Mouse (Mus musculus) kidney, adult 2 months (tissue): ENCODE measurements around the gene Dscam. TPM values are rescaled to one million over a fixed set of nuclear protein-coding genes. Genes with fewer than 3 reads are reported as not detected.

ENCODE experiments used
- DNase-seq: peaks from one replicate; pipeline ENCODE4 v3.0.0; 2021
- H3K27ac ChIP-seq: fragments of 200-500 bp; 2 replicates; pipeline ENCODE4 v1.5.1; 2012; ENCODE audit warnings: low read depth, low read length, control low read depth, inconsistent platforms; ENCODE audit not compliant: insufficient read depth
- H3K27me3 ChIP-seq: fragments of 200-500 bp; replicated peaks from 2 replicates; pipeline ENCODE4 v1.6.1; 2012; ENCODE audit warnings: mild to moderate bottlenecking, moderate library complexity, low read length, inconsistent platforms; ENCODE audit not compliant: control insufficient read depth, insufficient read depth
- H3K36me3 ChIP-seq: fragments of 200-500 bp; 2 replicates; pipeline ENCODE4 v1.6.1; 2012; ENCODE audit warnings: mild to moderate bottlenecking, moderate library complexity, low read length, inconsistent platforms; ENCODE audit not compliant: control insufficient read depth, insufficient read depth
- H3K4me1 ChIP-seq: fragments of 200-500 bp; 2 replicates; pipeline ENCODE4 v1.6.1; 2011; ENCODE audit warnings: low read length; ENCODE audit not compliant: control insufficient read depth, insufficient read depth
- H3K4me3 ChIP-seq: fragments of 200-500 bp; 2 replicates; pipeline ENCODE4 v1.5.1; 2011; ENCODE audit warnings: mild to moderate bottlenecking, low read depth, low read length, control low read depth; ENCODE audit not compliant: insufficient read depth
- CTCF ChIP-seq: fragments of 200-500 bp; conservative IDR thresholded peaks from 2 replicates; pipeline ENCODE4 v1.5.1; 2011; ENCODE audit warnings: low read depth, mild to moderate bottlenecking, control low read depth, low read length, moderate library complexity, mixed read lengths; ENCODE audit not compliant: insufficient read depth, insufficient read length
- POLR2A ChIP-seq: fragments of 200-500 bp; IDR thresholded peaks from one replicate; pipeline ENCODE4 v1.6.1; 2011; ENCODE audit warnings: low read depth, low read length, control low read depth
- WGBS: fragments of 180-500 bp; shearing (Covaris S2); methylation state at CpG from one replicate; pipeline ENCODE4 v1.1.7; 2018; 5-methylcytosine and 5-hydroxymethylcytosine counted together
- polyA plus RNA-seq: library from polyadenylated mRNA; depleted of rRNA; stranded (reverse); fragments of >200 nt; gene quantifications from 2 replicates; pipeline ENCODE4 v1.2.3, GENCODE M21; 2012

The Dscam gene
- polyA plus RNA-seq, 1 experiment = 0.06 TPM

DNA sequence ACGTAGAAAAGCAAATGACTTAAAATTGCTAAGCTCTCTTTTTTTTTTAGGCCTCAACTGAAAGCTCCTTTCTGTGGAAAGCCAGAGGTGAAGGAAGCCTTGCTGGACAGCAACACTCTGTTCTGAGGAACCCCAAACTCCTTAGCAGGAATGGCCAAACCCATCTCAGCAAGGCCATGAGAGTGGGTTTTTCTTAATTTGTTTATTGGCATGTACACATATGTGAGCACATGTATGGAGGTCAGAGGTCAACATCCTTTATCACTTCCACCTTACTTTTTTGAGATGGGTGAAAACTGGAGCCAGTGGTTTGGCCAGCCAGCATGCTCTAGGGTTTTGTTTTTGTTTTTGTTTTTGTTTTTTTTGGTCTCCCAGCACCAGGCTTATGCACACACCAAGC is 263.5 kb downstream of the Dscam start:
- H3K27ac ChIP-seq = no peak overlapping the region
- H3K36me3 ChIP-seq = no peaks in the 10 kb centered on the region
- no peaks in the 10 kb centered on the region for H3K27me3 ChIP-seq
- TF ChIP-seq CTCF (no peak), POLR2A (no peak)
- no peaks in the 10 kb centered on the region for H3K4me1 ChIP-seq
- no peak for DNase-seq
- 94% methylated on average over 1 of the region's 1 CpGs for WGBS
- H3K4me3 ChIP-seq = no peak overlapping the region

DNA sequence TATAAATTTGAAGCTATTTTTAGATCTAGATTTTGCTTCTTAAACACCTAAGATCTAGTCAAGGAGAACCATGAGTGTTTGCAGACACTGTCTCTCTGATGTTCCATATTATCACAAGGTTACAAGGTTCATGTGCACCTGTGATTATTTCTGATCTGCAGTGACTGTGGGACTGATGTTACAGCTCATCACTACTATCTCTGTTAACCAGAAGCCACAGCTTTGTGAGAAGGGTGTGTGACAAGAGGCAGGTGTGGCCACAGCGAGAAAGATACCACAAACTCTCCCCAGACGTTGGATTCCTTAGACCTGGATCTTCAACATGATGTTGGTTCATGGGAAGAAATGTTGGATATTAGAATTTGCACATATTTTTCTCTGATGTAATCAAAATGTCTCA is 263.9 kb downstream of the Dscam start:
- no peaks in the 10 kb centered on the region for H3K4me1 ChIP-seq
- no peaks in the 10 kb centered on the region for H3K36me3 ChIP-seq
- 82% methylated on average over 2 of the region's 2 CpGs for WGBS
- no peak overlapping the region for H3K4me3 ChIP-seq
- no peaks in the 10 kb centered on the region for H3K27me3 ChIP-seq
- no peak for DNase-seq
- no peak overlapping the region for H3K27ac ChIP-seq
- TF ChIP-seq CTCF (no peak), POLR2A (no peak)

DNA sequence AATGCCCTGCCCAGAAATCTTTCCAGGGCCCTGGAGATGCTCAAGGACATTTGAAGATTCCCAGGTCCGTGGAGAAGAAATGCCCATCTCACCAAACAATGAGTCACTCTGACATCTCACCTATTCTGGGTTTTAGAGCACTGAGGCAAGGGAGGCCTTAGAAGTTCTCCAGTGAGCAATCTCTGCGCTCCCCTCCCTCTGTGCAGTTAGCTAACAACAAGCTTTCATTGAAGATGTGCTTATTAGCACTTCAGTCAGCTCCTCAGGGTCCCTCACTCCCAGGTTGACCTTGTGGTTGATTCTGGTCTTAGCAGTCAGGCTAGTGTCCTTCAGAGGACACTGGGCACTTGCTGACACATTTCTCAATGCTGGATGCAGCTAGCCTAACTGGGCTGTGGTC is 265.8 kb downstream of the Dscam start:
- no peak for DNase-seq
- TF ChIP-seq POLR2A (no peak), CTCF (no peak)
- no peak overlapping the region for H3K4me3 ChIP-seq
- H3K27me3 ChIP-seq = no peaks in the 10 kb centered on the region
- no peak overlapping the region for H3K27ac ChIP-seq
- WGBS = 65% methylated on average over 2 of the region's 2 CpGs
- no peaks in the 10 kb centered on the region for H3K36me3 ChIP-seq
- no peaks in the 10 kb centered on the region for H3K4me1 ChIP-seq

DNA sequence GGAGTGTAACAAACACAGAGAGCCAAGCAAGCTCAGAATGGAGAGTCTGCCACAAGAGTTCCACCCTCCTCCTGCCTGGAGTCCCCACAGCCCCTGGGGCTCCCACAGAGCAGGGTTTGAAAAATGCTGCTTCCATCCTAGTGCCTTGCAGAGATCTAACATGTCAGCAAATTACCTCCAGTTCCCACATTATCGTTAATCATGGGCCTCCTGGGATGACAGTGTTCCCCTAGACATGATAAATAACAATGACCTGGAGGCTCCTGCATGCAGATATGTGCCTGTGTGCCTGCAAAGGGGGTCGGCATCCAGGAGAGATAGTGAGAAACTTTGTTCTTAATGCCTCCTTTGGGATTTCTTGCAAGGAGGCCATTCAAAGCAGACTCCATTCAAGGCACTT is 266.2 kb downstream of the Dscam start:
- no peak overlapping the region for H3K4me3 ChIP-seq
- TF ChIP-seq CTCF = no peak
- no peak for TF ChIP-seq POLR2A
- H3K27ac ChIP-seq = no peak overlapping the region
- 27% methylated on average over 2 of the region's 2 CpGs for WGBS
- no peak for DNase-seq
- H3K4me1 ChIP-seq = no peaks in the 10 kb centered on the region
- H3K27me3 ChIP-seq = no peaks in the 10 kb centered on the region
- H3K36me3 ChIP-seq = no peaks in the 10 kb centered on the region

DNA sequence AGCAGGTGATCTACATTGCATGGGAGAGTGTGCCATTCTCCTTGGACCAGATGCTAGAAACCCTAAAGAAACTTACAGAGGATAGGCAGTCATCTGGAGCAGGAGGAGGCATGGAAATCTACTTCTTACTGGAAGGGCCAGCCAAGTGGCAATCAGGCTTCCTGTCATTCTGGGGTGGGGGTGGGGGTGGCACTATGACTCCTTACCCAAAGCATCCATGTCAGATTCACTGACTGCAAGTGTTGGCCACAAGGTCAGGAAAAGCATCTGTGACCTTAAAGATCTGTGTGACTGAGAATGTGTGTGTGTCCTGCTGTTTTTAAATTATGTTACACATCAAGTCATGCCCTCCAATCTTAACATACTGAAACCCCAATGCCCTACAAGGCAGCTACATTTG is 268.0 kb downstream of the Dscam start:
- no peak overlapping the region for H3K27ac ChIP-seq
- no peaks in the 10 kb centered on the region for H3K27me3 ChIP-seq
- no peaks in the 10 kb centered on the region for H3K36me3 ChIP-seq
- H3K4me1 ChIP-seq = no peaks in the 10 kb centered on the region
- H3K4me3 ChIP-seq = no peak overlapping the region
- DNase-seq = no peak
- TF ChIP-seq CTCF = no peak
- TF ChIP-seq POLR2A = no peak

DNA sequence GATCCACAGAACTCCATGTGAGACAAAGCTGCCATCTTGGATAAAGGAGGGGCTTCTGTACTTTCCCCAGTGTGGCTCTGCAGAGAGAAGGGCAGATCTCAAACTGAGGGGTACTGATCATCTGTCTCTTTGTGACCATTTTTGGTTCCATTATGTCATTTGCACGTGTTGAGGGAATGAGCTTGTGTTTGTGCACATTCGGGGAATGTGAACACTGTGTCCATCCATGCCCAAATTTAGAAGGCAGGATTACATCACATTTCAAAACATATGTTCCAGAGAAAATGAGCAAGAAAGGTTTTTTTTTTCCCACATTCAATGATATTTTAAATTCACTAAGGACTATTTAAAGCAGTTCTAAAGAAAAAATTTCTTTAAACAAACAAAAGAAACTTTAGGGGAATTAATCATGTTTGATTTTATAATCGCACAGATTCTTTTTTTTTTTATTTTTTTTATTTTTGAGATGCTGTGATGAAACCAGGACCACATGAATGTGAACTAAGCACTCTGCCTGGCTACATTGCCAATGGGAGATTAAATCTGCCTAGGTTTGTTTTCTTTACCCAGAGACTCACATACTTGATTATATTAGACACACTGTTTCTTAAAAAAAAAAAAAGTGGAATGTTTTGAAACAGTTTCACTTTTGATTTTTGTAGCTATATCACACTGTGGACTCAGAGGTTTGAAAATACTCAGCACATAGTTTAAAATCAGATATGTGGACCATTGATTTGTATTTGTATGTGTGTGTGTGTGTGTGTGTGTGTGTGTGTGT is 269.1 kb downstream of the Dscam start:
- 71% methylated on average over 3 of the region's 3 CpGs for WGBS
- H3K27me3 ChIP-seq = no peaks in the 10 kb centered on the region
- no peak overlapping the region for H3K4me3 ChIP-seq
- no peak for DNase-seq
- H3K4me1 ChIP-seq = no peaks in the 10 kb centered on the region
- H3K27ac ChIP-seq = no peak overlapping the region
- H3K36me3 ChIP-seq = no peaks in the 10 kb centered on the region
- no peak for TF ChIP-seq CTCF
- TF ChIP-seq POLR2A = no peak

DNA sequence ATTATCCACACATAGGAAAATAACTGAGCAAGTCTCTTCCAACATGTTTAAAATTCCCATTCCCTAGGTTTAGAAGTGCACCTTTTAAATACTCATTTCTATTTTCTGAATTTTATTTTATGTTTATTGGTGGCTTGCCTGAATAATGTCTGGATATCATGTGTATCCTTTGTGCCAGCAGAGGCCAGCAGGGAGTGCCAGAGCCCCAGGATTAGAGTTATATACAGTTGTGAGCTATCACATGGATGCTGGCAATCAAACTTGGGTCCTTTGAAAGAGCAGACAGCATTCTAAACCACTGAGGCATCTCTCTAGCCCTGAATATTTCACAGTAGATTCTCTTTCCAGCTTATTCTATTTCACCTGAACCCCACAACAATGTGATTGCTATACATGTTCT is 271.2 kb downstream of the Dscam start:
- Histone ChIP-seq H3K27me3 (no peaks in the 10 kb centered on the region), H3K4me3 (no peak overlapping the region), H3K27ac (no peak overlapping the region), H3K36me3 (no peaks in the 10 kb centered on the region), H3K4me1 (no peaks in the 10 kb centered on the region)
- no peak for DNase-seq
- TF ChIP-seq POLR2A (no peak), CTCF (no peak; the same call in 1 of the 2 replicates)
